Mouse (Mus musculus): ENCODE results near the gene Ndufb5. TPM values are rescaled to one million over a fixed set of nuclear protein-coding genes. Genes with fewer than 3 reads are reported as not detected.

Gene Ndufb5
- polyA plus RNA-seq (2014; fragmentation: Nextera tagmentation; extraction: Ambion mirVana): 322 and 328 TPM in 2 replicates

DNA sequence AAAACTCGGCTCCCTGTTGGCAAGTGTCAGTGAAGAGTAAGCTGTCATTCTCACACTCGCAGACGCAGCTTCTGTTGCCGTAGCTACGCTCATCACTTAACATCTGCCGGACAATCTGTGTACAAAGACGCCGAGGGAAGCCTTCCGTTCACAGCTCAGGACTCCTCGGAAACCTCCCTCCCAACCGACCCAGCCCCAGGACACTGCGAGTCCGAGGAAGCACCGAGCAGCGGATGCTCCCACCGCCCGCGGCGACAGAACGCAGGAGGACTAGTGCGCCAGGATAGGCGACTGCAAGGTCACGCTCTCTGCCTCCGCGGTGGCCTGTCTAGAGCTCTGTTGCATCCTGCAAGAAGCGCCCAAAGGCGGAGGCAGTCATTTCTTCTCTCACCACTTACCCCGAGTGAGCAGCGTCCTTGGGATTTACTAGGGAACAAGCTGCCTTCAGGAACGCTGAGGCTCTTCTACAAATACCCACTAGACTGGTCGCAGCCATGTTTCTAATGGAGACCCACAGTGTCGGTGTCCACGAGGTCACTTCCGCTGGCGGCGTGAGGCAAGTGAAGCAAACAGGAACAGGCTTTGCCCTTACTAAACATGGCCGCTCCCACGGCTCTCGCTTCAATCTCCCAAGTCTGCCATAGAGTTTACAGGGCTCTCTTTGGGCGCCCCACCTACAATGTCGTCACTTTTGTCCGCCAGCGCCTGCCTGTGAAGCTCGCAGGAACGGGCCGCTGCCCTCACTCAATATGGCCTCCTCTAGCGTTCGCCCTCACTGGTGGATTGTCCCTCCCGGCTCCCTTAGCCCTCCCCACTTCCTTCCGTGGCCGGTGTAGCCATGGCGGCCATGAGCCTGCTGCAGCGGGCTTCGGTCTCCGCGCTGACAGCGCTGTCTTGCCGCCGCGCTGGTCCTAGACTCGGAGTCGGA is at the start of gene Ndufb5:
Gene Ndufb5 (plus strand): TSS at position 747 of the 928 bp plus-strand sequence.
- no peaks in the 10 kb centered on the region for H3K4me1 ChIP-seq (replicated peaks; ENCODE audit: control insufficient read depth, insufficient read depth, low read length)
- DNase-seq (ENCODE audit: low spot score): peak; percentile 98
- no peaks in the 10 kb centered on the region for H3K36me3 ChIP-seq (ENCODE audit: control insufficient read depth, insufficient read depth, low read length)
- no peaks in the 10 kb centered on the region for H3K9me3 ChIP-seq (ENCODE audit: control insufficient read depth, low read length)
- peak within 1 kb of the TSS; percentile 76 for H3K9ac ChIP-seq (ENCODE audit: low read depth, low read length)
- peak; percentile 98 for ATAC-seq (ENCODE audit: low FRiP score)
- H3K27ac ChIP-seq (ENCODE audit: low read depth, low read length): peak within 1 kb of the TSS; percentile 76
- H3K4me2 ChIP-seq (replicated peaks; ENCODE audit: low read depth, low read length): peak within 1 kb of the TSS; percentile 75
- peak within 1 kb of the TSS; percentile 91 for H3K4me3 ChIP-seq (ENCODE audit: low read depth, low read length)
- no peaks in the 10 kb centered on the region for H3K27me3 ChIP-seq (ENCODE audit: control insufficient read depth, insufficient read depth, low read length)
- WGBS: under 1% methylated on average over 62 of the region's 62 CpGs

DNA sequence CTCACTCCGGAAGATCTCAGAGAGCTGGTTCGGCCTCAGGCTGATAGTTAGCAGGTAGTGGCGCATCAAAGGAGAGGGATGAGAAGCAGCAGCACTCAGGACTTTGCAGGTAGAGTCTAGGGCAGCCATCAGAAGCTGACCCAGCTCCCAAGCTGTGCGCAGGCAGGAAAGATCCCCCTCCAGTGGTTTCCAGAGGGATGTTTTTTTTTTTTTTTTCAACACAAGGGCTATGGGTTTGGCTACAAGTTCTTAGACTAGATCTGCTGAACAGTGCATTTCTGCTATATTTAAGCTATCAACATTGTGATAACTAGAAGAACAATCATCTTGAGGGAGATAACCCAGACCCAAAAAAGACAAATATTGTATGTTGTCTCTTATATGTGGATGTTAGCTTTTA is 49.6 kb upstream of the Ndufb5 start:
- H3K27me3 ChIP-seq (ENCODE audit: control insufficient read depth, insufficient read depth, low read length): no peaks in the 10 kb centered on the region
- no peak for ATAC-seq (ENCODE audit: low FRiP score)
- H3K9ac ChIP-seq (ENCODE audit: low read depth, low read length): no peak overlapping the region
- no peak overlapping the region for H3K4me3 ChIP-seq (ENCODE audit: low read depth, low read length)
- 76% methylated on average over 4 of the region's 4 CpGs for WGBS
- no peak overlapping the region for H3K27ac ChIP-seq (ENCODE audit: low read depth, low read length)
- no peaks in the 10 kb centered on the region for H3K36me3 ChIP-seq (ENCODE audit: control insufficient read depth, insufficient read depth, low read length)
- H3K4me2 ChIP-seq (replicated peaks; ENCODE audit: low read depth, low read length): no peak overlapping the region
- no peaks in the 10 kb centered on the region for H3K9me3 ChIP-seq (ENCODE audit: control insufficient read depth, low read length)
- no peak for DNase-seq (ENCODE audit: low spot score)
- no peaks in the 10 kb centered on the region for H3K4me1 ChIP-seq (replicated peaks; ENCODE audit: control insufficient read depth, insufficient read depth, low read length)

DNA sequence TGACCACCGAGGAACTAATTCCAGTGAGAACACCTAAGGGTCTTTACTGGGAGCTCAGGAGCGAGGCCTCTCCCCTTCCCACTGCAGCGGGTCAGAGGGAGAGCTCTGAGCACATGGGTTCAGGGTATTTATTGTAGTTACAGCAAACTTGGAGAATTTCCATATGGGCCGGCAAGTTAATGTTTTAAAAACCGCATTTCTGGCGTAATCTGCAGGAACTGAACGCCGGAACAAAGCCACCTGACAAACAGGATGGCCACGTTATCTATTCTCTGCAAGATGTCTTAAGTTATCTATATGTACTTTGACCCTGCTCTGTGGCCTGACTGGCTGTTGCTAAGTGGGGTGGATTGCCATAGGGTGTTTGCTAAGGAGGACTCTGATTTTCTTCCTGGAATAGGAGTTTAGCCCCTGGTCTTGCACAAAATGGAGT is 47.2 kb upstream of the Ndufb5 start:
- 88% methylated on average over 9 of the region's 9 CpGs for WGBS
- Histone ChIP-seq H3K4me1 (replicated peaks; ENCODE audit: control insufficient read depth, insufficient read depth, low read length) (no peaks in the 10 kb centered on the region), H3K9me3 (ENCODE audit: control insufficient read depth, low read length) (no peaks in the 10 kb centered on the region), H3K4me2 (replicated peaks; ENCODE audit: low read depth, low read length) (no peak overlapping the region), H3K27me3 (ENCODE audit: control insufficient read depth, insufficient read depth, low read length) (no peaks in the 10 kb centered on the region), H3K9ac (ENCODE audit: low read depth, low read length) (no peak overlapping the region), H3K4me3 (ENCODE audit: low read depth, low read length) (no peak overlapping the region), H3K36me3 (ENCODE audit: control insufficient read depth, insufficient read depth, low read length) (no peaks in the 10 kb centered on the region), H3K27ac (ENCODE audit: low read depth, low read length) (no peak overlapping the region)
- ATAC-seq (ENCODE audit: low FRiP score) (no peak), DNase-seq (ENCODE audit: low spot score) (no peak)

DNA sequence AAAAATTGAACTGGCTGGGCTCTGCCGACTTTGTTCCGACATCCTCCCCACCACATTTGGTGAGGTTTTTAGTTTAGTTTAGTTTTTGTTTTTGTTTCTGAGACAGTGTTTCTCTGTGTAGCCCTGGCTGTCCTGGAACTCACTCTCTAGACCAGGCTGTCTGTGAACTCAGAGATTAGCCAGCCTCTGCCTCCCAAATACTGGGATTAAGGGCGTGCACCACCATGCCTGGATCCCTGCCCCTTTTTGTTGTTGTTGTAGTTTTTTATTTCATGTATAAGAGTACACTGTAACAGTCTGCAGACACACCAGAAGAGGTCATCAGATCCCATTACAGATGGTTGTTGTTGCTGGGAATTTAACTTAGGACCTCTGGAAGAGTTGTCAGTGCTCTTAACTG is 46.8 kb upstream of the Ndufb5 start:
- Histone ChIP-seq H3K27me3 (ENCODE audit: control insufficient read depth, insufficient read depth, low read length) (no peaks in the 10 kb centered on the region), H3K27ac (ENCODE audit: low read depth, low read length) (no peak overlapping the region), H3K4me3 (ENCODE audit: low read depth, low read length) (no peak overlapping the region), H3K36me3 (ENCODE audit: control insufficient read depth, insufficient read depth, low read length) (no peaks in the 10 kb centered on the region), H3K9me3 (ENCODE audit: control insufficient read depth, low read length) (no peaks in the 10 kb centered on the region), H3K9ac (ENCODE audit: low read depth, low read length) (no peak overlapping the region), H3K4me1 (replicated peaks; ENCODE audit: control insufficient read depth, insufficient read depth, low read length) (no peaks in the 10 kb centered on the region), H3K4me2 (replicated peaks; ENCODE audit: low read depth, low read length) (no peak overlapping the region)
- no peak for ATAC-seq (ENCODE audit: low FRiP score)
- DNase-seq (ENCODE audit: low spot score): no peak
- WGBS: 85% methylated on average over 3 of the region's 3 CpGs

DNA sequence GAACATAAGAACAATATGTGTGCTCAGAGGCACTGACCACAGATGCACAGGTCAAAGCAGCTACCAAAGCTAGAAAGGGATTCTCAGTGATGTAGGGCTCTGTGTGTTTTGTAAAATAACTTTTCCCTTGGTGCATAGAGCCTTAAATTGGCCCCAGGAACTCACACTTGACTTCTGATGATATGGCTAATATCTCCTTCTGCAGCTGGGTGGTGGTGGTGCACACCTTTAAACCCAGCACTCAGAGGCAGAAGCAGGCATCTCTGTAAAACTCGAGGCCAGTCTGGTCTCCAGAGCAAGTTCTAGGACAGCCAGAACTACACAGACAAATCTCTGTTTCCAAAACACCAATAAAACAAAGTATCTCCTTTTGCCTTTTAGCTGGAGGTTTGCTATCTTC is 45.9 kb upstream of the Ndufb5 start:
- H3K4me2 ChIP-seq (replicated peaks; ENCODE audit: low read depth, low read length): no peak overlapping the region
- WGBS: 70% methylated on average over 1 of the region's 1 CpGs
- H3K4me1 ChIP-seq (replicated peaks; ENCODE audit: control insufficient read depth, insufficient read depth, low read length): no peaks in the 10 kb centered on the region
- no peak overlapping the region for H3K9ac ChIP-seq (ENCODE audit: low read depth, low read length)
- DNase-seq (ENCODE audit: low spot score) (no peak), ATAC-seq (ENCODE audit: low FRiP score) (no peak)
- no peak overlapping the region for H3K27ac ChIP-seq (ENCODE audit: low read depth, low read length)
- no peaks in the 10 kb centered on the region for H3K27me3 ChIP-seq (ENCODE audit: control insufficient read depth, insufficient read depth, low read length)
- H3K9me3 ChIP-seq (ENCODE audit: control insufficient read depth, low read length): no peaks in the 10 kb centered on the region
- H3K36me3 ChIP-seq (ENCODE audit: control insufficient read depth, insufficient read depth, low read length): no peaks in the 10 kb centered on the region
- H3K4me3 ChIP-seq (ENCODE audit: low read depth, low read length): no peak overlapping the region

DNA sequence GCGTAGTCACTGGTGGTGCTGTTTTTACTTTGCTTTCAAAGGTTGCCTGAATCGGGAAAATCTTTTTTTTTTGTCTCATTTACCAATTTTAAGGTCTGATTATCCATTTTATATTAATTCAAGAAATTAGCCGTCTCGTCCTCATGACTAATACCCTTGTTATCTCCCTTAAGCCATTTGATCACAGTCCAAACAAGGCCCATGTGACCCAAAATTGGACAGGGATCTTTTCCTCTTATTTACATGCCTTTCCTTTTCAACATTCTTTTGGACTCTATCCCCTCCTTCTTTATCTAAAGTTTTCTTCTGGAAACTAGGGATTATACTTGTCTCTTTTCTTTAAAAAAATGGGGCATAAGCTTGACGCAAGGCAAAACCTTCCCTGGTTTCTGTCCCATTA is 44.9 kb upstream of the Ndufb5 start:
- 87% methylated on average over 5 of the region's 5 CpGs for WGBS
- no peak for ATAC-seq (ENCODE audit: low FRiP score)

DNA sequence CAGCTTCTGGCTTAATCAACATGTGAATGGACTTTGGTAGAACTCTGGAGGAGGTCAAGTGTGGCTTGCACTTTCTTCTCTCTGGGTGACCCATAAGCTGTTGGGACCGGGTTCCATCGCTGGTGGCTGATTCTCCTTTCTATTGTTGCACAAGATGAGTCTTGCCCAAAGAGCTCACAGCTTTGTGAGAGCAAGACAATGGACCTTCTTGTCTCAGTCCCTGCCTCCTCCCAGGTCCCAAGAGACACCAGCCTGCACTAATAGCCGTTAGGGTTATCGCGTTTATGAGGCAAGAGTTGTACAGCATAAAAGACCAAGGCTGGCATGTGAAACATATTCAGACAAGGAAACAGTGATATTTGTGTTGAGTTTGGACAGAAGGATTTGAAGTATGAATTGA is 42.6 kb upstream of the Ndufb5 start:
- Histone ChIP-seq H3K9me3 (ENCODE audit: control insufficient read depth, low read length) (no peaks in the 10 kb centered on the region), H3K4me2 (replicated peaks; ENCODE audit: low read depth, low read length) (no peak overlapping the region), H3K27ac (ENCODE audit: low read depth, low read length) (no peak overlapping the region), H3K27me3 (ENCODE audit: control insufficient read depth, insufficient read depth, low read length) (no peaks in the 10 kb centered on the region), H3K4me1 (replicated peaks; ENCODE audit: control insufficient read depth, insufficient read depth, low read length) (no peaks in the 10 kb centered on the region), H3K9ac (ENCODE audit: low read depth, low read length) (no peak overlapping the region), H3K36me3 (ENCODE audit: control insufficient read depth, insufficient read depth, low read length) (no peaks in the 10 kb centered on the region), H3K4me3 (ENCODE audit: low read depth, low read length) (no peak overlapping the region)
- ATAC-seq (ENCODE audit: low FRiP score): no peak
- WGBS: 50% methylated on average over 5 of the region's 5 CpGs
- no peak for DNase-seq (ENCODE audit: low spot score)

More for the DNA sequence above, 44.9 kb upstream of the Ndufb5 start:
- no peaks in the 10 kb centered on the region for H3K4me1 ChIP-seq (replicated peaks; ENCODE audit: control insufficient read depth, insufficient read depth, low read length)
- no peaks in the 10 kb centered on the region for H3K9me3 ChIP-seq (ENCODE audit: control insufficient read depth, low read length)
- H3K4me3 ChIP-seq (ENCODE audit: low read depth, low read length): no peak overlapping the region
- no peak overlapping the region for H3K4me2 ChIP-seq (replicated peaks; ENCODE audit: low read depth, low read length)
- no peak for DNase-seq (ENCODE audit: low spot score)
- H3K27ac ChIP-seq (ENCODE audit: low read depth, low read length): no peak overlapping the region
- no peaks in the 10 kb centered on the region for H3K36me3 ChIP-seq (ENCODE audit: control insufficient read depth, insufficient read depth, low read length)
- no peak overlapping the region for H3K9ac ChIP-seq (ENCODE audit: low read depth, low read length)
- H3K27me3 ChIP-seq (ENCODE audit: control insufficient read depth, insufficient read depth, low read length): no peaks in the 10 kb centered on the region

DNA sequence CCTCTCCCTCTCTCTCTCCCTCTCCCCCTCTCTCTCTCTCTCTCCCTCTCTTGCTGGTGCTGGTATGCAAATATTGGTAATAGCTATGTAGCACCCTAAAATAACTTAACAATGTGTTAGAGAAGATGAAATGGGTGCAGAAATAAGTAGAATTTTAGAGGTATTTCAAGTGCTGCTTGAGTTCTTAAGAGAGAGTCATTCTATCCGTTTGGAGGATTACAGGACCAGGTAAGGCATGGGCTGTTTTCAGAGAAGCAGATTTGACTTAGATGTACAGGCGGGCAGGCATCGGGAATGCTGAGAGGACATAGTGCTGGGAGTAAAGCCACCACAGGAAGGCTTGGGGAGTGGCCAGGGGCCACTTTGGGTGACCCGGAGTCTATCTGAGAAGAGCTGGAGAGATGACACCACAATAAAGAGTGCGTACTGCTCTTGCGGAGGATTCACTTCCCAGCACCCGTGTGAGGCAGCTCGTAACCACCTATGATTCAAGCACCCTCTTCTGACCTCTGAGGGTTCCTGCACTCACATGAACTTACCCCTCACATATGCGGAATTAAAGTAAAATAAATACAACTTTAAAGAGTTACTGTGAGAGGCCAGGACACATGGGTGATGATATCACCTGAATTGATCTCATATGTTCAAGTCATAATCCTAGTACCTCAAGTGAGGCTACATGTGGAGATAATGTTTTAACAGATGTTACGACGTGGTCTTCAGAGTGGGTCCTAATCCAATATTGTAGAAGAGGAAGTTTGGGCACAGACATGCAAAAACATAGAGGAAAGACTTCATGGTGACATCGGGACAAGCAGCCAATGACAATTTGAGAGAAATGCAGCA is 41.8 kb upstream of the Ndufb5 start:
- Histone ChIP-seq H3K4me1 (replicated peaks; ENCODE audit: control insufficient read depth, insufficient read depth, low read length) (no peaks in the 10 kb centered on the region), H3K36me3 (ENCODE audit: control insufficient read depth, insufficient read depth, low read length) (no peaks in the 10 kb centered on the region), H3K9me3 (ENCODE audit: control insufficient read depth, low read length) (no peaks in the 10 kb centered on the region), H3K27ac (ENCODE audit: low read depth, low read length) (no peak overlapping the region), H3K27me3 (ENCODE audit: control insufficient read depth, insufficient read depth, low read length) (no peaks in the 10 kb centered on the region), H3K9ac (ENCODE audit: low read depth, low read length) (no peak overlapping the region), H3K4me3 (ENCODE audit: low read depth, low read length) (no peak overlapping the region), H3K4me2 (replicated peaks; ENCODE audit: low read depth, low read length) (no peak overlapping the region)
- DNase-seq (ENCODE audit: low spot score): no peak
- 83% methylated on average over 12 of the region's 12 CpGs for WGBS
- ATAC-seq (ENCODE audit: low FRiP score): no peak
